Mouse (Mus musculus): ENCODE measurements around the gene Cdkn2a. TPM values are rescaled to one million over a fixed set of nuclear protein-coding genes. Genes with fewer than 3 reads are reported as not detected.

Gene Cdkn2a
- polyA plus RNA-seq, 1 experiment from 2014 or later = not detected

DNA sequence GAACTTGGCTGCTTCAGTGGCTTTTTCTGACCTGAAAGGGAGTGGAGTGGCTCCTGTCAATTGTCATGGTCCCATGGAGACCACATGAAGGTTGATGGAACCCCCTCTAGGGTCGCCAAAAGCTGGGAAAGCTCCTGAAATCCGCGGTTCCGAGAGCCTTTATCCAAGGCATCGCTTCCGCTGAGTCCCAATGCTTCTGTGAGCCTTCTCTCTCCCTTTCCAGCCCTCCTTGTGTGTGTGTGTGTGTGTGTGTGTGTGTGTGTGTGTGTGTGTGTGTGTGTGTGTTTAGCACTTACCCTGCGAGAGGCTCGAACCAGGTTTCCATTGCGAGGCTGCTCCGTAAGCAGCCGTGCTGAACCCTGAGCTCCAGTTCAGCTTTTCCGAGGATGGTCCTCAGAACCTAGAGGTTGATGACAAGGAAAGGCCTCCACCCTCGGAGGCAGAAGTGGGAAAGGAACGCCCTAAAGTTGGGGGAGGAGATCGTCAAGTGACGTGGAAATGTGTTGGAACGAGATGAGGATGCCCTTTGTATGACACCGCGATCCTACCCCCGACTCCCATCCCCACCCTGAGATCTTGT lies 21.4 kb downstream of the Cdkn2a start:
- WGBS = under 1% methylated on average over 20 of the region's 20 CpGs
- Histone ChIP-seq H3K27ac (ENCODE audit: low read length) (no peak overlapping the region), H3K4me1 (replicated peaks; ENCODE audit: control insufficient read depth, insufficient read depth, low read length) (no peaks in the 10 kb centered on the region; the same call in 1 of the 2 replicates), H3K9me3 (ENCODE audit: control insufficient read depth, low read length) (no peaks in the 10 kb centered on the region), H3K36me3 (ENCODE audit: control insufficient read depth, insufficient read depth) (no peaks in the 10 kb centered on the region), H3K9ac (replicated peaks; ENCODE audit: low read depth, low read length) (no peak overlapping the region), H3K27me3 (replicated peaks; ENCODE audit: control insufficient read depth, insufficient read depth, low read length) (peaks cover 74% of the 10 kb centered on the region), H3K4me2 (ENCODE audit: low read length) (no peak overlapping the region), H3K4me3 (replicated peaks; ENCODE audit: low read length) (no peak overlapping the region)
- no peak for ATAC-seq

GRCm38 (mm10) chr4:89272101-89272718 lies 22.2 kb downstream of the Cdkn2a start:
- H3K4me1 ChIP-seq (replicated peaks; ENCODE audit: control insufficient read depth, insufficient read depth, low read length) = no peaks in the 10 kb centered on the region; the same call in 1 of the 2 replicates
- no peaks in the 10 kb centered on the region for H3K9me3 ChIP-seq (ENCODE audit: control insufficient read depth, low read length)
- no peak overlapping the region for H3K4me3 ChIP-seq (replicated peaks; ENCODE audit: low read length)
- H3K4me2 ChIP-seq (ENCODE audit: low read length) = no peak overlapping the region
- no peak for ATAC-seq
- 3% methylated on average over 18 of the region's 18 CpGs for whole genome bisulfite sequencing
- H3K9ac ChIP-seq (replicated peaks; ENCODE audit: low read depth, low read length) = no peak overlapping the region
- H3K27me3 ChIP-seq (replicated peaks; ENCODE audit: control insufficient read depth, insufficient read depth, low read length) = peaks cover 67% of the 10 kb centered on the region
- no peak overlapping the region for H3K27ac ChIP-seq (ENCODE audit: low read length)
- no peaks in the 10 kb centered on the region for H3K36me3 ChIP-seq (ENCODE audit: control insufficient read depth, insufficient read depth)

DNA sequence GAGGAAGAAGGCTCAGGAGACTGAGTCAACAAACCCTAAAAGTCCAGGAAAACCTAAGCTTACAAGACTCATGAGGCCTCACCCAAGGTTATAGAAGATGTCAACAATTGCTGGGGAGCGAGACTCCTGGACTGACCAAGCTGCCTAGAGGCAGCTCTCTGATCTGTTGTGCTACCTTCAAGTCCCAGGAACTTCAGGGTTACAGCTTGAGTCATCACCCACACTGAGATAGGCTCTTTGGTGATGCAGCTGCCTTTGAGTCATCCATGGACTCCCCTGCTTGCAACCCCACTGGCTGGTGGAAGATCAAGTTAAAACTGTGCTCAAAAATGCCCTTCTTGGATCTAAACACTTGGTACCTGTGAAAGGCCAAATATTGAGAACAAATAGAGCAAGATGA lies 36.7 kb downstream of the Cdkn2a start:
- no peak overlapping the region for H3K4me2 ChIP-seq (ENCODE audit: low read length)
- H3K27me3 ChIP-seq (replicated peaks; ENCODE audit: control insufficient read depth, insufficient read depth, low read length) = no peaks in the 10 kb centered on the region
- no peak for ATAC-seq
- H3K9ac ChIP-seq (replicated peaks; ENCODE audit: low read depth, low read length) = no peak overlapping the region
- no peak overlapping the region for H3K27ac ChIP-seq (ENCODE audit: low read length)
- 84% methylated on average over 1 of the region's 1 CpGs for WGBS
- no peaks in the 10 kb centered on the region for H3K9me3 ChIP-seq (ENCODE audit: control insufficient read depth, low read length)
- H3K4me1 ChIP-seq (replicated peaks; ENCODE audit: control insufficient read depth, insufficient read depth, low read length) = no peaks in the 10 kb centered on the region
- no peaks in the 10 kb centered on the region for H3K36me3 ChIP-seq (ENCODE audit: control insufficient read depth, insufficient read depth)
- H3K4me3 ChIP-seq (replicated peaks; ENCODE audit: low read length) = no peak overlapping the region

- no peaks in the 10 kb centered on the region for H3K27me3 ChIP-seq (replicated peaks; ENCODE audit: control insufficient read depth, insufficient read depth, low read length)
- 97% methylated on average over 8 of the region's 8 CpGs for WGBS
- no peaks in the 10 kb centered on the region for H3K36me3 ChIP-seq (ENCODE audit: control insufficient read depth, insufficient read depth)
- no peak overlapping the region for H3K27ac ChIP-seq (ENCODE audit: low read length)
- no peak overlapping the region for H3K4me3 ChIP-seq (replicated peaks; ENCODE audit: low read length)
- no peak for ATAC-seq
- H3K4me2 ChIP-seq (ENCODE audit: low read length) = no peak overlapping the region
- H3K9me3 ChIP-seq (ENCODE audit: control insufficient read depth, low read length) = no peaks in the 10 kb centered on the region
- H3K4me1 ChIP-seq (replicated peaks; ENCODE audit: control insufficient read depth, insufficient read depth, low read length) = no peaks in the 10 kb centered on the region
- H3K9ac ChIP-seq (replicated peaks; ENCODE audit: low read depth, low read length) = no peak overlapping the region
These were observed 60.0 kb downstream of the Cdkn2a start for GRCm38 (mm10) chr4:89234446-89234845.

Other genes with a start within 250 kb of the Cdkn2a start
- gene Mtap, start 157.5 kb downstream of the Cdkn2a start, polyA plus RNA-seq (2015; fragmentation: Nextera tagmentation; extraction: Ambion mirVana) = 24.8 and 31.5 TPM in 2 replicates
- 0.46 and 0.54 TPM in 2 replicates for gene Cdkn2b, start 16.4 kb upstream of the Cdkn2a start, polyA plus RNA-seq (2015; fragmentation: Nextera tagmentation; extraction: Ambion mirVana)

All from forebrain, embryonic 16.5 days (tissue).